Mouse (Mus musculus): ENCODE measurements at regions not wholly inside any gene's neighbourhood (a gene's known extent, or its start where the extent isn't known, plus 50 kb on each side); places are given as distances from the start of the nearest gene placed in this dataset.

- H3K4me3 ChIP-seq (ENCODE audit: extremely low read depth, insufficient read depth, insufficient read length): no peak overlapping the region
These were observed 386.8 kb downstream of the Gm8797 start for GRCm38 (mm10) chr3:6137374-6137773.

DNA sequence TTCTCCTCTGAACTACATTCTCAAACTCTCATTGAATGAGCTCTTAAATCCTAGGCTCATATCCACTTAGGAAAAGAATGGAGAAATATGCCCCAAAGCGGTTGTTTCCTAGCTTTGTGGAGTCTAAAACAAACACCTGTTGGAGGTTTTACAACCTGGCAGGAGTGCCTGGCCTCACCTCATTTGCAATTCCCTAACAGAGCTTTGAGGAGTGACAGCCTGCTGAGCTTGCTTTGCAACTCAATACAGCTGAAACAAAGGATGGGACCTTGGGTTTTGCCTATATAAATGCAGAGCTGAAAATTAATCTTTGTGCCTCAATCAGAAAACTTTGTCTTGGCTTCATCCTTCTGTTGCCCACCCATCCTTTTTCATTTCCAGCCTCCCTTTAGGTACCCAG lies 423.2 kb downstream of the Gm8797 start:
- Histone ChIP-seq H3K27ac (ENCODE audit: insufficient read depth, low read length) (no peak overlapping the region), H3K4me1 (ENCODE audit: control insufficient read depth, insufficient read depth, insufficient read length) (no peaks in the 10 kb centered on the region), H3K27me3 (ENCODE audit: control insufficient read depth, insufficient read depth, low read length) (no peaks in the 10 kb centered on the region), H3K4me3 (ENCODE audit: extremely low read depth, insufficient read depth, insufficient read length) (no peak overlapping the region), H3K36me3 (ENCODE audit: control insufficient read depth, insufficient read depth, low read length) (no peaks in the 10 kb centered on the region)
- no peak for DNase-seq (ENCODE audit: low read depth in 1 of 2, low spot score in 2 of 2)
- 42% methylated on average over 1 of the region's 1 CpGs for whole genome bisulfite sequencing
- TF ChIP-seq POLR2A (IDR thresholded peaks at IDR 0.05; ENCODE audit: low read depth, low read length) (no peak), CTCF (IDR thresholded peaks at IDR 0.05; ENCODE audit: extremely low read depth, insufficient read depth, insufficient read length, insufficient replicate concordance) (no peak)

More at GRCm38 (mm10) chr3:6137374-6137773, 386.8 kb downstream of the Gm8797 start:
- DNase-seq (ENCODE audit: low read depth in 1 of 2, low spot score in 2 of 2): no peak
- Histone ChIP-seq H3K27ac (ENCODE audit: insufficient read depth, low read length) (no peak overlapping the region), H3K4me1 (ENCODE audit: control insufficient read depth, insufficient read depth, insufficient read length) (no peaks in the 10 kb centered on the region), H3K36me3 (ENCODE audit: control insufficient read depth, insufficient read depth, low read length) (no peaks in the 10 kb centered on the region), H3K27me3 (ENCODE audit: control insufficient read depth, insufficient read depth, low read length) (no peaks in the 10 kb centered on the region)
- TF ChIP-seq POLR2A (IDR thresholded peaks at IDR 0.05; ENCODE audit: low read depth, low read length) (no peak), CTCF (IDR thresholded peaks at IDR 0.05; ENCODE audit: extremely low read depth, insufficient read depth, insufficient read length, insufficient replicate concordance) (no peak)
- 90% methylated on average over 17 of the region's 17 CpGs for WGBS

- Histone ChIP-seq H3K4me1 (ENCODE audit: control insufficient read depth, insufficient read depth, insufficient read length) (no peaks in the 10 kb centered on the region), H3K27me3 (ENCODE audit: control insufficient read depth, insufficient read depth, low read length) (no peaks in the 10 kb centered on the region), H3K36me3 (ENCODE audit: control insufficient read depth, insufficient read depth, low read length) (no peaks in the 10 kb centered on the region), H3K4me3 (ENCODE audit: extremely low read depth, insufficient read depth, insufficient read length) (no peak overlapping the region), H3K27ac (ENCODE audit: insufficient read depth, low read length) (no peak overlapping the region)
- DNase-seq (ENCODE audit: low read depth in 1 of 2, low spot score in 2 of 2): no peak
- 88% methylated on average over 2 of the region's 2 CpGs for WGBS
- no peak for TF ChIP-seq POLR2A (IDR thresholded peaks at IDR 0.05; ENCODE audit: low read depth, low read length)
- TF ChIP-seq CTCF (IDR thresholded peaks at IDR 0.05; ENCODE audit: extremely low read depth, insufficient read depth, insufficient read length, insufficient replicate concordance): no peak
These were observed 431.9 kb downstream of the Gm8797 start for GRCm38 (mm10) chr3:6182533-6182932.

DNA sequence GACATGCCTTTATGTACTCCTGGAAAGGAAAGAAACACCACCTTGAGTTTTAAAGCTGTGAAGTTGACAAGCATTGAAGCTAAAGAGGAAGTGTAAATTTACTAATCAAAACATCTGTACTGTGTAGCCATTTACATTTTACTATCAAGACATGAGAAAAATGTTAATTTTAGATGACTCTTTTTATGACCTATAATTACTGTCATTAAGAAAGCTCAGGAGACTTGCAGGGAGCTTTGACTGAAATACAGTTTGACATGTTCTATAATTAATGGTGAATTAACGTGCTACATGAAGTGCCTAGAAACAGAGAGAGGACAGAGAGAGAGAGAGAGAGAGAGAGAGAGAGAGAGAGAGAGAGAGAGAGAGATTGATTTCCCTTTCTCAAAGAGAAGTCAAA lies 432.8 kb downstream of the Gm8797 start:
- Histone ChIP-seq H3K27ac (ENCODE audit: insufficient read depth, low read length) (no peak overlapping the region), H3K36me3 (ENCODE audit: control insufficient read depth, insufficient read depth, low read length) (no peaks in the 10 kb centered on the region), H3K4me3 (ENCODE audit: extremely low read depth, insufficient read depth, insufficient read length) (no peak overlapping the region), H3K27me3 (ENCODE audit: control insufficient read depth, insufficient read depth, low read length) (no peaks in the 10 kb centered on the region), H3K4me1 (ENCODE audit: control insufficient read depth, insufficient read depth, insufficient read length) (no peaks in the 10 kb centered on the region)
- TF ChIP-seq POLR2A (IDR thresholded peaks at IDR 0.05; ENCODE audit: low read depth, low read length) (no peak), CTCF (IDR thresholded peaks at IDR 0.05; ENCODE audit: extremely low read depth, insufficient read depth, insufficient read length, insufficient replicate concordance) (no peak)
- 60% methylated on average over 1 of the region's 1 CpGs for WGBS
- no peak for DNase-seq (ENCODE audit: low read depth in 1 of 2, low spot score in 2 of 2)

GRCm38 (mm10) chr3:6204656-6205055 lies 415.6 kb downstream of the 1700008P02Rik start:
- H3K36me3 ChIP-seq (ENCODE audit: control insufficient read depth, insufficient read depth, low read length): no peaks in the 10 kb centered on the region
- TF ChIP-seq CTCF (IDR thresholded peaks at IDR 0.05; ENCODE audit: extremely low read depth, insufficient read depth, insufficient read length, insufficient replicate concordance) (no peak), POLR2A (IDR thresholded peaks at IDR 0.05; ENCODE audit: low read depth, low read length) (no peak)
- H3K27ac ChIP-seq (ENCODE audit: insufficient read depth, low read length): no peak overlapping the region
- DNase-seq (ENCODE audit: low read depth in 1 of 2, low spot score in 2 of 2): no peak
- H3K27me3 ChIP-seq (ENCODE audit: control insufficient read depth, insufficient read depth, low read length): no peaks in the 10 kb centered on the region
- H3K4me1 ChIP-seq (ENCODE audit: control insufficient read depth, insufficient read depth, insufficient read length): no peaks in the 10 kb centered on the region
- H3K4me3 ChIP-seq (ENCODE audit: extremely low read depth, insufficient read depth, insufficient read length): no peak overlapping the region
- 27% methylated on average over 2 of the region's 2 CpGs for WGBS

DNA sequence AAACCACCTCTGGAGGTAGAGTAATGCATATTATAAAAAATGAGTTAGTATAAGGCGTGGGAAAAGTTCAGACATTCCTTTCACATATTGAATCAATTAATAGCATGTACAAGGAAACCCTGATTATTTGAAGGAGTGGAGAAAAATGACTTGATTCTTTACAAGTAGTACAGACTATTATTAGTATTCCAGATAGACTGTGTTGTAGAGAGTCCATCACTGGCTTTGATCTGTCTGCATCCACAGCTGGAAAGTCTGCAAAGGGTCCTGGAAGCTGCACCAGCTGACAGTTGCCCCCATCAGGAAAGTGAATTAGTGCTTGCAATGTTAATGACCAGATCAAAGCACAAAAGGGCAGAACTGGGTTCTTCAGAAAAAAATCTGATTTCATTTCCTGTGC lies 391.6 kb downstream of the 1700008P02Rik start:
- TF ChIP-seq POLR2A (IDR thresholded peaks at IDR 0.05; ENCODE audit: low read depth, low read length) (no peak), CTCF (IDR thresholded peaks at IDR 0.05; ENCODE audit: extremely low read depth, insufficient read depth, insufficient read length, insufficient replicate concordance) (no peak)
- WGBS: 39% methylated on average over 1 of the region's 1 CpGs
- no peak for DNase-seq (ENCODE audit: low read depth in 1 of 2, low spot score in 2 of 2)
- H3K4me1 ChIP-seq (ENCODE audit: control insufficient read depth, insufficient read depth, insufficient read length): no peaks in the 10 kb centered on the region
- H3K27ac ChIP-seq (ENCODE audit: insufficient read depth, low read length): no peak overlapping the region
- H3K4me3 ChIP-seq (ENCODE audit: extremely low read depth, insufficient read depth, insufficient read length): no peak overlapping the region
- no peaks in the 10 kb centered on the region for H3K27me3 ChIP-seq (ENCODE audit: control insufficient read depth, insufficient read depth, low read length)
- H3K36me3 ChIP-seq (ENCODE audit: control insufficient read depth, insufficient read depth, low read length): no peaks in the 10 kb centered on the region
